Mouse (Mus musculus): Measurements from ENCODE around the gene Lbhd1.

Lbhd1 gene

DNA sequence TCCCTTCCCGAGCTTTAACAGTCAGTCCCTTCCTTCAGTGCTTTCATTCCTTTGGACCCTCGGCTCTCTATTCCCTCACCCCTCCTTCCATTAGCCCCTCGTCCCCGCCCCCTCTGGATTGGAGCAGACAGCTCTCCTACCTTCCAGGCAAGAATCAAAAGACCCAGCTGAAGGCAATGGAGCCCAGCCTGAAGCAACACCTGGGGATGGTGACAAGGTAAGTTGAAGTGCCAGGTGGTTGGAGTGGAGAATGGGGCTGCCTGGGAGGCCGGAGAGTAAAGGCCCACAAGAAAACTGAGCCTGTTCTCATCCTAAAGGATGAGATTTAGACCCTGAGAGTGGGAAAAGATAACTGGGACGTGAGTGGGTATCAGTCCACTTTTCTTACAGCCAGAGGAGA is 25.0 kb downstream of the Lbhd1 start:
- no peak for DNase-seq (ENCODE audit: low read depth in 1 of 2, low spot score in 2 of 2)

DNA sequence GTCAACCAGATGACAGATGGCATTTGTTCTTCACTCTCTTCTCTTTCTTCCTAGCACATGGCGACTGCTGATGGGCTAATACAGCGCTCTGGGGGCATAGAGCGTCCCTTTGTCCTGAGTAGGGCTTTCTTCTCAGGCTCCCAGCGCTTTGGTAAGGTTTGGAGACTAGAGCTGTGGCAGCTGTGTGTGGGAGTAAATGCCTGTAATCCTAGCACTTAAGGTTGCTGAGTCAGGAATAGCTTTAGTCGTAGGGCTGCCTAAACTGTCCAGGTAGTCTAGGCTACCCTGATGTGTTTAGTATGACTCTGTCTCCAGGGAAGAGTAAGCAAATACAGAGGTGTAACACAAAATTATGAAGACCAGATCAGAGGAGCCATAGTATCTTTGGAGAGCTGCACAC is 28.3 kb downstream of the Lbhd1 start:
- no peak for DNase-seq (ENCODE audit: low read depth in 1 of 2, low spot score in 2 of 2)

DNA sequence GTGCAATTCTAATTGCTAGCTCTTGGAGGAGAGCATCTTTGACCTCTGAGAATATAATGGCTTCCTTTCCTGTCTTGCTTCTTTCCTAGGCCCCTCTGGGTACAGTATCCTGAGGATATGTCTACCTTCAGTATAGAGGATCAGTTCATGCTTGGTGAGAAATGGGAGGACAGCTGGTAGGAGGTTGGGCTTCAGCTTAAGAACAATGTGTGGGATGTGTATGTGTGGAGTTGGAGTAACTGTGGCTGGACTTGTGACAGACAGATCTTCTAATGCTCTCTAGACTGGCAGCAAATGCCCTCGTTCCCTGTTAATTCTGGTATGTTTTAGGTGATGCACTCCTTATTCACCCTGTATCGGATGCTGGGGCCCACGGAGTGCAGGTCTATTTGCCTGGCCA is 30.7 kb downstream of the Lbhd1 start:
- no peak for DNase-seq (ENCODE audit: low read depth in 1 of 2, low spot score in 2 of 2)

DNA sequence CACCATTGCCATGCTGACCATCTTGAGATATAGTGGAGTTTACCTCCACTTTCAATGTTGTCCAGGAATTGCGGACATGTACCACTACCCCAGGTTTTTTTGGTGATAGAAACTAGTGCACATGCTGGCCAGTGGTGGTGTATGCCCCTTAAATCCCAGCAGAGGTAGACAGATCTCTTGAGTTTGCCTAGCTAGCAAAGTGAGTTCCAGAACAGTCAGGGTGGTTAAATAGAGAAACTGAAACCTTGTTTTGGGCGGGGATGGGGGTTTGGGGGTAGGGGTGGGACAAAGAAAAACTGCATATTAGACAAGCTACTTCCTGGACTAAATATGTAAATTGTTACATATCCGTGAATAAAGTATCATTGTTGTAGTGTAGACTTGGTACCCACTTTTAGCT is 35.5 kb downstream of the Lbhd1 start:
- no peak for DNase-seq (ENCODE audit: low read depth in 1 of 2, low spot score in 2 of 2)

DNA sequence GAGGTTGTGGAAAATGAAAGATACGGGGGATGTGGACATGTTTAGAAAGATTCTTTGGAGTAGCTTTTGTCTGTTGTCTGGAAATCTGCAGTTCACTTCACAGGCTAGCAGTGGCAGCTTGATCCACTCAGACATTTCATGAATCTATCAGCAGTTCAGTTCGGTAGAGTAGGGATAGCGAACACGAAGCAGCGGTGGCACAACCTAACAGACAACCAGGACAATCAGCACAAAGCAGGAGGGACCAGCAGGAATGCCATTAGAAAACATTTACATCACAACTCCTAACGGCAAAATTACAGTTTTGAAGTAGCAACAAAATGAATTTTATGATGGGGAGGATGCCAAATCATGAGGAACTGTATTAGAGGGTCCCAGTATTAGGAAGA is 36.1 kb downstream of the Lbhd1 start:
- no peak for DNase-seq (ENCODE audit: low read depth in 1 of 2, low spot score in 2 of 2)

DNA sequence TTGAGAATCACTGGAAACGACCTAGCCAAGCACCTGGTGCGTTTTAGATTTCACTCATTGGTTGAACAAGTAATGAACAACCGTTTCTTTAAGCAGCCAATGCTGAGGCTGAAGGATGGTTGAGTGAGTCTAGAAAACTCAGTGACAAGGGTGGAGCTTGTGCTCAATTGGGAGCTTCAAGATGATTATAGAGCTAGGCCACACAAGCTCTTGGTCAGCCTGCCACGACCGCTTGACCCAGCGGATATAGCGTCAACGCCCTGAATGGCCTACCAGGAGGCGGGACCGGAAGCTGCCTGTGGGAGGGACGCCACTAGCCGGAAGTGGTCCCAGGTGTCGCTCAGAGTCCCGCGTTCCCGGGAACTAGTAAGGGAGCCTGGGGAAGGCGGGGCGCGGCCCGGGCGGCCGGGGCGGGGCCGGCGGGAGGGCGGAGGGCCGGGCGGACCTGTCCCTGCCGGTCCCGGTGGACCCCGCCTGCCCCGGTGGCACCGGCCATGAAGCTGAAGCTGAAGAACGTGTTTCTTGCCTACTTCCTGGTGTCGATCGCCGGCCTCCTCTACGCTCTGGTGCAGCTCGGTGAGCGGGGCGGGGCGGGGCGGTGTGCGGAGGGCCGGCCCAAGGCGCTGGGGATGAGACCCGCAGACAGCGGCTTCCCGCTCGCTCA is 36.7 kb downstream of the Lbhd1 start, which contains the start of gene B3gat3:
Gene B3gat3 (plus strand): TSS at position 302 of the 664 bp plus-strand sequence.
- peak; percentile 68 to 81 for DNase-seq (ENCODE audit: low read depth in 1 of 2, low spot score in 2 of 2)

DNA sequence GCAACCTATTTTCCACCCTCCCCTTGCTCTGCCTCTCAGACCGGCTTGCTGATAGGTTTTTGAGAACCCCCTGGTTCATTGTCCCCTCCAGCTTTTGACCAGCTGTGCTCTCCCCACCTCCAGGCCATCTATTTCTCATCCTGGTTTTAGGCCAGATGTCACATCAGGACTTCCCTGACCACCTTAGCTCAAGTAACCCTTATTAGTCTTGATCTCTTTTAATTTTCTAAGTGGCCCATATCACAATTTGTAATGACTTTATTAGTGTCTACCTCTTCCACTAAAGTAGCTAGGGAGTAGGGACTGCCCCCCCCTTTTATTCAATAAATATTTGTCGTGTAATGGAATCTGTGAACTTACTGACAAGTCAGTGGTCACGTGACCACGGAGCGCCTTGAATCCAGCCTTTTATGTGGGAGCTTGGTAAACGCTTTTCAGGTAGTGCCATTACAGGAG is 37.3 kb downstream of the Lbhd1 start:
- no peak for DNase-seq (ENCODE audit: low read depth in 1 of 2, low spot score in 2 of 2)

DNA sequence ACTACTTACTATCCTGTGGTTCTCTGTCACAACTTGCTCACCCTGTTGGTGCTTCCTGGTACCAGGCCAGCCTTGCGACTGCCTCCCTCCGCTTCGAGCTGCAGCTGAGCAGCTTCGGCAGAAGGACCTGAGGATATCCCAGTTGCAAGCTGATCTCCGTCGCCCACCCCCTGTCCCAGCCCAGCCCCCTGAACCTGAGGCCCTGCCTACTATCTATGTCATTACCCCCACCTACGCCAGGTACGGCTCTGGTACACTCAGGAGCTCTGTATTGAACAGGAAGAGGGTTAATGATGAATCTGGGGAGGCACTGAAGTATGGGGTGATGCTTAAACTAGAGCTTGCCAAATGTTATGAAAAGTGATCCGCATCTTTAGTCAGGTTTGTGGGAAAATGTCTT is 38.2 kb downstream of the Lbhd1 start:
- DNase-seq (ENCODE audit: low read depth in 1 of 2, low spot score in 2 of 2) = no peak

DNA sequence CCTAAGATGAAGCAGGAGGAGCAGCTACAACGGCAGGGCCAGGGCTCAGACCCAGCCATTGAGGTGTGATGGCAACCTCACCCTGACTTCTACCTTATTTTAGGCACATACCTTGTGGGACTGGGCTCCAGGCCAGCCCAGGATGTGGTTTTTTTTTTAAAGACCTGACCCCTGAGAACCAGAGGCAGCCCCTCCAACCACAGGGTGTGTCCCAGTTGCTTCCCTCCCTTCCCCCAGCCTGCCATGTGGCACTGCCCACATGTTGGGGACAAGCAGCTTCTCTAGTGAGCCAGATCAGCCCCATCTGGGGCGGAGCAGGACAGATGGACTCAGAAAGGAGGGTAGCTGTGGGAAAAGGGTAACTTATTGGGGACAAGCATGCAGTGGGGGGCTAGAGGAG is 43.2 kb downstream of the Lbhd1 start:
- DNase-seq (ENCODE audit: low read depth in 1 of 2, low spot score in 2 of 2) = no peak

DNA sequence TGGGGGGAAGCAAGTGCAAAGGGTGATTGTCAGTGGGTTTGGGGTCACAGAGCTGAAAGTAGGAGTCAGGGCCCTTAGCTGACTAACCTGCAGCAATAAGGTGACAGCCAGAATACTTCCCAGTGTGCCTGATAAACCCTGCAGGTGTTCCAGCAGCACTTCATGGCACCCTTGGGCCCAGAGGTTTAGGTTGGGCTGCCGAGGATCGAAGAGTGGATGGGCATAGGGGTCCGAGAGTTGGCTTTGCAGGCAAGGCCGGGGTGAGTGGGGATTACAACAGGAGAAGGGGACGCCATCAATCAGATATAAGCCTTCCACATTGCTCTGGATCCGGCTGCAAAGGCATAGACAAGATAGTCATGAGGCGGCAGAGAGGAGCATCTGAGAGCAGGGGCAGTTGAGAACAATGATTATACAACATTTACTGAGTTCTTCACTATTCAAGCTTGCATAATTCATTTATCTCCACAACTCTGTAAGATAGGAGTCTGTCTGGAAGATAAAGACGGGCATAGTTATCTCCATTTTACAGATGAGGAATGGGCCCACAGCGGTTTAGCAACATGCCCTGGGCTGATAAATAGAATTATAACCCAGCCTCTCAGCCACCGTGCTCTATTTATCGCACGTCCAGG is 44.5 kb downstream of the Lbhd1 start:
- no peak for DNase-seq (ENCODE audit: low read depth in 1 of 2, low spot score in 2 of 2)

DNA sequence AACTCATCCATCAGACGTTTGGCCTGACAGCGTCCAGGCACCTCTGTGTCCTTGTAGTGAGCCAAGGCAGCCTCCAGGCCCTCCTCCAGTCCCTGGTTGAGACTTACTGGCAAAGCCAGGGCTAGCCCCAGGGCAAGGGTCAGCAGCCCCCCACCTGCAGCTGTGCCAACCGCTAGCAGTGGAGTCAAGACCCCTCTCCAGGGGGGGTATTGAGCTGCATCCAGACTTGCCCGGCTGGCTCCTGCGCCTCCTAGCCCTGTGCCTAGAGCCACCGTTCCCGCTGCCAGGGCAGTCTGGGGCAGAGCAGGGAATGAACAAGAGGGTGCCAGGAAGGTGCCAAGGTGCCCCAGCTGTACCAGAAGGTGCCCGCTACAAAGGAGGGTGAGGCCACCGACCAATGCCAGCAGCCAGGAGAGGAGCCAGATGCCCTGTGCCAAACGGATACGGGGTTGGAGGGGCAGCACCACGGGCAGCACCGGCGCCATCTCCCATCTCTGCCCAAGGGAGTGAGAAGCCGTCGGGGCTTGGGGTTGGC is 45.2 kb downstream of the Lbhd1 start:
- DNase-seq (ENCODE audit: low read depth in 1 of 2, low spot score in 2 of 2) = no peak

DNA sequence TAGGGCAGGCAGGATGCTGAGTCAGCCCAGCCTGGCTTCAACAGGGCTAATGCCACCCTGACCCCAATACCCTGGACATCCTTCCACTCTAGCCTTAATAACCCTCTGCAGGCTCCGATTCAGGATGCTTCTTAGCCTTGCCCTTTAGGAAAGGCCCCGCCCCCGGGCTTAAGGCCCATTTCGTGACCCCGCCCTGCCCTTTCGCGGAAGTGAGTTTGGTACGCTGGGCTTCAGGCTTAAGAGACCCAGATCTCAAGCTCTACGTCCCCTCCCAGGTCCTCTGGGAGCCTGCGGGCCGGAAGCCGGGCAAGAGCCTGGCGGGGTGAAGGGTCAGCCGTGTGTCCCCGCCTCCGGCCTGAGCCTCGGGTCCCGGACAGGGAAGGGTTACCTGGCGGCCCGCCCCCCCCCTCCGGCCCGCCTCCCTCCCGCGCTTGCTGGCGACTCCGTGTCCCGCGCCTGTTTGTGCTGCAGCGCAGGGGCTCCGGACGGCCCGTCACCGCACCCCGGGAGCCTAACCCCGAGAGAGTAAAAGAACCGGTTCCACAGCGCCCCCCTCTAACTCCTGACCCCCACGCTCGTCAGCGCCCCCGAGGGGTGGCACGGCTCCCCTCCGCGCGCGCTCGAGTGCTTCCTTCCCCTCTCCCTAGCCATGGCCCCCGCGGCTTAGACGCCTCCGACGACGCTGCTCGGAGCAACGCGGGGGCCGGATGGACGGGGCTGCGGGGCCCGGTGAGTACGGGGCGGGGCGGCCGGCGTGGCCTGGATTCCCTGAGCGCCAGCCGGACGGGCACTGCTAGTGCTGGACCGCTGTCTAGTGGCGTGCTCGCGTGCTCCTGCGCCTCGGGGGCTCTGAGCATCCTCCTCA is 45.9 kb downstream of the Lbhd1 start, which contains the start of the genes Rom1 and Eml3:
Gene Rom1 (minus strand): TSS at position 133 of the 865 bp plus-strand sequence.
Gene Eml3 (plus strand): TSS at position 329 of the 865 bp plus-strand sequence.
- DNase-seq (ENCODE audit: low read depth in 1 of 2, low spot score in 2 of 2) = peak; percentile 70 to 81

DNA sequence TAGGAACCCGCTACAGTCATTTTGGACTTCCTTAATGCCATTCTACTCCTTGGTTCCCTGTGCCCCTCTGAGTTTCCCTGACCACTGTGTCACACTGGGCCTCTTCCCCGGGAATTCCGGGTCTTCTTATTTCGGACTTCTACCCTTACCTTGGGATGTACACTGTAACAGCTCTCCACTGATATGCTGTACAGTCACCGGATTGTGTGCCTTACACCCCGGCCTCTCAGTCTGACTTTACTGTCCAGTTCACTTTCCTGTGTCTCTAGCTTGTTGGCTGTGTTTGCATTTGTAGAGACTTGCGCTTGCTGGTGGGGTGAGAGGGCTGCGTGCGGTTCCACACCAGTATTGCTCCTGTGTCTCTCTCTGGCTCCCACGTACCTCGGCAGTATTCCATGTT is 46.6 kb downstream of the Lbhd1 start:
- no peak for DNase-seq (ENCODE audit: low read depth in 1 of 2, low spot score in 2 of 2)

DNA sequence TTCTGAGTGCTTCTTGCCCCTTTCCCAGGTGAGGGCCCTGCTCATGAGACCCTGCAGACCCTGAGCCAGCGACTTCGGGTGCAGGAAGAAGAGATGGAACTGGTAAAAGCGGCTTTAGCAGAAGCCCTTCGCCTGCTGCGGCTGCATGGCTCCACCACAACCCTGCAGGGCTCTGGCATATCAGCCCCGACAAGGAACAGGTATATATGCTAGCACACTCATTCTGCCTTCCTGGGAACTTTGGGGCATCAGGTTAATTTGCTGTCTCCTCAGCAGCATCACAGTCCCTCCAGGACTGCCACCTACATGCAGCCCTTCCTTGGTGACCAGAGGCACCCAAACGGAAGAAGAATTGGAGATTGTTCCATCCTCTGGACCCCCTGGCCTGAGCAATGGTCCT is 47.2 kb downstream of the Lbhd1 start:
- DNase-seq (ENCODE audit: low read depth in 1 of 2, low spot score in 2 of 2) = no peak

DNA sequence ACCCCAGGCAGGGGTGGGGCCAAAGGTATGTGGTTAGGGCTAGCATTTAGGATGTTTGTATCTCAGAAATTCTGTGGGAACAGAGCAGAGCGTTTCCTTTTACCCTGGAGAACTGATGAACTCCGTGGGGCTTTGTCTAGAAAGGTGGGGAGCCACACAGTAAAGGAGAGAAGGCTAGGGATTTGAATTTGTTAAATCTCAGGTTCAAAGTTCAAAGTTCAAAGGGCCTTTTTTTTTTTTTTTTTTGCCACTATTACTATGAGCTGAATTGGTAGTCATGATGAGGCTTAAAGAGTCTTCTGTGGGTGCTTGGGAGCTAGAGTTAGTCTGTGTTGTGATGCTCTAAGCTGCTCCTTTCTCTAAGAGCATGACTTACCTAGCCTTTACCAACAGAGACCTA is 53.2 kb downstream of the Lbhd1 start:
- no peak for DNase-seq (ENCODE audit: low read depth in 1 of 2, low spot score in 2 of 2)

DNA sequence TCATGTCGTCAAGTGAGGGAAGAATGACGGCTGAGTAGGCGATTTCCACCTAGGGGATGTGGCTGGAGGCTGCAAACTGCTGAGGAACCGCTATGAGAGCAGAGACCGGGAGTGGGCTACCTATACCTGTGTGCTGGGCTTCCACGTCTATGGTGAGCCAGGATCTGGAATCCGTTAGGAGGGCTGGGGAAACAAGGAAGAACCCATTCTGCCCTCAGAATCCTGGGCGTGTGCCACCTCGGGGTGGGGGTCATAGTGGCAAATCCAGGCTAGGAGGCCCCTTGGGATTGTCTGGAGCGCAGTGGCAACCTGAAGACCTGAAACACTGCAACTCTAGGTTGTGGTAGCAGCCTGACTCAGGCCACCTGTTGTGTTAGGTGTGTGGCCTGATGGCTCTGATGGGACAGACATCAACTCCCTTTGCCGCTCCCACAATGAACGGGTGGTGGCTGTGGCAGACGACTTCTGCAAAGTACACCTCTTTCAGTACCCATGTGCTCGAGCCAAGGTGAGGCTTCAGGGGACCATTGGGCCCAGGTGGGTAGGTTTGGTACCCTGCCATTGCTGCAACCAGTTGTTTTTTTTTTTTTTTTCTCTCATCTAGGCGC is 57.1 kb downstream of the Lbhd1 start:
- no peak for DNase-seq (ENCODE audit: low read depth in 1 of 2, low spot score in 2 of 2)

DNA sequence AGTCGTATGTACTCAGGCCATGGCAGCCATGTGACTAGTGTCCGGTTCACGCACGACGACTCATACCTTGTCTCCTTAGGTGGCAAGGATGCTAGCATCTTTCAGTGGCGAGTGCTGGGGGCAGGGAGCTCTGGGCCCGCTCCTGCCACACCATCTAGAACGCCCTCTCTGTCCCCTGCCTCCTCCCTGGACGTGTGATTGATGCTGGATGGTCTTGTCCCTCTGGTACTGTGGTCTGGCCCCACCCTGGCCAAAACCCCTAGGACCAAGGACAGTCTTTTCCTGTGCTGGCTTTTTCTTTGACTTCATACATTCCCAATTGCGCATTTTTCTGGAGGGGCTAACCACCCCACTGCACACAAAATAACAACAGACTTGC is 57.6 kb downstream of the Lbhd1 start:
- DNase-seq (ENCODE audit: low read depth in 1 of 2, low spot score in 2 of 2) = no peak

DNA sequence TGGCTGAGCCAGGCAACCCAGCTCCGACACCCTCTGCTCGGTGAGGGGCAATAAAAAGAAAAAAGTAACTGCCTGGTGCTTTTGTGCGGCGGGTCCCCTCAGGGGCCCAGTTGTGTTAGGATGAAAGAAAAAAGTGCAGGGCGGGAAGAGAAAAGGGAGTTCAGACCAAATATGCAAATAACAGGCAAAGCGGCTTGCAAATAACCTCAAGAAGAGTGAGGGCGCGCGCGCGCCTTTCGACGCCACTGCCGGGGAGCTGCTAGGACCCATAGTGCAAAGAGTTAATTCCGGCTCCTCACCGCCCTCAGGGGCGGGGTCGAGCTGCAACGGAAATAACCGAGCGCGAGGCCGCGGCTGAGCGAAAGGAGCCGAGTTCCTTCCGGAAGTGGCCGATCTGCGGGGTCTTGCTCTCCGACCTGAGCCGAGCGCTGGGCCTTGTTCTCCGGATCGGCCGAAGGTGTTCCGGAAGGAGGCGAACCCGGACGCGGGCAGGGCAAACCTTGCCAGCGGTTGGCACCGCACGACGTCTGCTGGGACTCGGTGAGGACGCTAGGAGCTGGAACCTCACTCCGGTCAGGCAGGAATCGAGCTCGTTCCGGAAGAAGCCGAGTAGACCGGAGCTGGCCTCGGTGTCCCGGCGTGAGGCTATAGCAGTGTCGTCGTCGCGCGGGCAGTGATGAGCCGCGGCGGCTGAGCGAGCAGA is 58.1 kb downstream of the Lbhd1 start, which contains the start of gene Mta2:
Gene Mta2 (plus strand): TSS at position 361 of the 703 bp plus-strand sequence.
- peak; percentile 84 to 86 for DNase-seq (ENCODE audit: low read depth in 1 of 2, low spot score in 2 of 2)
